Mouse (Mus musculus) MEL (cell line): ENCODE measurements around the gene Mybphl.

Experiments
- CTCF ChIP-seq, 3 experiments: IDR thresholded peaks in 2 of 3; conservative IDR thresholded peaks in 1 of 3; 2 replicates each; pipeline ENCODE4 v1.5.1; 2011 to 2012; ENCODE audit warnings: low read length in 3 of 3, low read depth in 2 of 3, mild to moderate bottlenecking in 2 of 3, improper control_type of control experiment in 1 of 3, inconsistent platforms in 1 of 3, mixed read lengths in 1 of 3, moderate library complexity in 1 of 3; ENCODE audit not compliant: control insufficient read depth in 1 of 3, insufficient read depth in 1 of 3, poor library complexity in 1 of 3, severe bottlenecking in 1 of 3
- EP300 ChIP-seq, 2 experiments: IDR thresholded peaks; 2 replicates each; pipeline ENCODE4 v1.6.1; 2011; ENCODE audit warnings: improper control_type of control experiment in 2 of 2, low read length in 2 of 2, low read depth in 1 of 2, mild to moderate bottlenecking in 1 of 2

GRCm38 (mm10) chr3:108411754-108412121 is 47.0 kb downstream of the Mybphl start:
- TF ChIP-seq CTCF (IDR thresholded peaks at IDR 0.05 in 2 of 3, conservative IDR thresholded peaks at IDR 0.05 in 1 of 3; ENCODE audit: control insufficient read depth in 1 of 3, insufficient read depth in 1 of 3, low read depth in 2 of 3, low read length in 3 of 3, poor library complexity in 1 of 3, severe bottlenecking in 1 of 3) (no peak), EP300 (IDR thresholded peaks at IDR 0.05; ENCODE audit: low read depth in 1 of 2, low read length in 2 of 2) (no peak)
